Mouse (Mus musculus) limb, embryonic 15.5 days (tissue): ENCODE data around the gene Ctf1. TPM values are rescaled to one million over a fixed set of nuclear protein-coding genes. Genes with fewer than 3 reads are reported as not detected.

Experiments used
- ATAC-seq: fragments of 200-750 bp; cut with Nextera tagmentation; 2 replicates; pipeline ENCODE4 v1.8.0; 2017; ENCODE audit warnings: low read depth, moderate TSS enrichment; ENCODE audit not compliant: insufficient number of reproducible peaks, low FRiP score, low TSS enrichment
- H3K27ac ChIP-seq: fragments of 300-500 bp; sonication (generic); 2 replicates; pipeline ENCODE4 v1.5.1; 2015; ENCODE audit warnings: moderate library complexity, mild to moderate bottlenecking, inconsistent platforms
- H3K27me3 ChIP-seq: fragments of 300-500 bp; sonication (generic); 2 replicates; pipeline ENCODE4 v1.6.1; 2015; ENCODE audit warnings: inconsistent platforms
- H3K36me3 ChIP-seq: fragments of 300-500 bp; sonication (generic); 2 replicates; pipeline ENCODE4 v1.6.1; 2015; ENCODE audit warnings: inconsistent platforms
- H3K4me1 ChIP-seq: fragments of 300-500 bp; sonication (generic); 2 replicates; pipeline ENCODE4 v1.6.1; 2015; ENCODE audit warnings: inconsistent platforms
- H3K4me2 ChIP-seq: fragments of 300-500 bp; sonication (generic); 2 replicates; pipeline ENCODE4 v1.6.1; 2015; ENCODE audit warnings: mild to moderate bottlenecking, inconsistent platforms
- H3K4me3 ChIP-seq: fragments of 300-500 bp; sonication (generic); 2 replicates; pipeline ENCODE4 v1.5.1; 2015; ENCODE audit warnings: mild to moderate bottlenecking, inconsistent platforms
- H3K9ac ChIP-seq: fragments of 300-500 bp; sonication (generic); 2 replicates; pipeline ENCODE4 v1.6.1; 2015; ENCODE audit warnings: inconsistent platforms
- H3K9me3 ChIP-seq: fragments of 300-500 bp; sonication (generic); 2 replicates; pipeline ENCODE4 v1.6.1; 2016; ENCODE audit warnings: inconsistent platforms
- WGBS: fragments of 180-500 bp; shearing (Covaris S2); methylation state at CpG from one replicate; pipeline ENCODE4 v1.1.7; 2015; 5-methylcytosine and 5-hydroxymethylcytosine counted together
- polyA plus RNA-seq: library from polyadenylated mRNA; unstranded; fragments of >200 nt; fragmentation: Nextera tagmentation; extraction: Ambion mirVana; gene quantifications from 2 replicates; pipeline ENCODE4 v1.2.1, GENCODE M21; 2015

Ctf1 gene
- polyA plus RNA-seq, 1 experiment from 2014 or later = 28.7 TPM

DNA sequence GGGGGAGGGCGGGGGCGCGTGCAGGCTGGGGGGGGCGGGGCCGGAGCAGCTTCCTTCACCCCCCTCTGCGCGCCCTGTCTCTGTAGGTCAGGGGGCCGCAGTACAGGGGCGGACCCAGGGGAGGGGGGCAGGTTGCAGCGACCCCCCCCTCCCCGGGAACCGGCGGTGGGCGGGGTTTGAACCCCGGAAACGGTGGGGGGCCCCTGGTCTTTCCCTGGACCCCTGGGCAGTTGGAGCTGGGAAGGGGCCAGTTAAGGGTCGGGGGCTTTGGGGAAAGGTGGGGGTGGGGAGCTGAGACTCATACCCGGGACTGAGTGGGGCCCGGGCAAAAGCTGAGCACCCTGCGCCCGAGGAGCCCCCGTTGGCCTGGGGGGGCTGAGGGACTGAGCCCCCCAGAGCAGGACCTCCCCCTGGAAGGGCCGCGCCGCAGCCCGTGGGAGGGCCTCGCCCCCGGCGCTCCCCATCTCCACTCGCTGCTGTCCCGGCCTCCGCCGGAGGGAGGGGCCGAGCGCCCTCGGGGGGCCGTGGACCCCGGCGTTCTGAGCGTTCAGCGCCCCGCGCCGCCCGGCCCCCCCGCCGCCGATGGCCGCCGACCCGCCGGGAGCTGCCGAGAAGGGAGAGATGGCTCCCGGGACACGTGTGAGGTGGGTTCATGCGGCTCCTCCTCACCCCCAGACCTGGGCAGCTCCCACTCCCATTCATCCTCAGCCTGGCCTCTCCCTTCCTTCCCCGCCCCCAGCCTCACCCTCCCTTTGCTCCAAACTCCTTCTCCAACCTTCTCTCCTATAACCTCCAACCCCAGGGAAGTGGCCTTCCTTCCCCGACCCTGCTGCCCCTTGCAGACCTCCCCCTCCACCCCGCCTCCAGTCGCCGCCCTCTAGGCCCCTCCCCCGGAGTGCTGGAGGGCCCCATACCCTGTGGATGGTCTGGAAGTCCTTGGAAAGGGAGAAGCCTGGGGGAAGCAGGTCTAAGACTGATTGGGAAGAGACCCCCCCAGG, 34.3 kb downstream of the Ctf1 start:
- Histone ChIP-seq H3K27me3 (no peaks in the 10 kb centered on the region), H3K27ac (peak overlapping the region; percentile 91), H3K9me3 (no peaks in the 10 kb centered on the region), H3K4me3 (peak overlapping the region; percentile 87), H3K9ac (peak overlapping the region; percentile 72), H3K4me2 (peak overlapping the region; percentile 90), H3K4me1 (peaks cover 26% of the 10 kb centered on the region), H3K36me3 (peaks cover 40% of the 10 kb centered on the region)
- under 1% methylated on average over 48 of the region's 62 CpGs for WGBS
- ATAC-seq = 0 out of 2 replicates have a peak, but pooled peaks have one; percentile 0

DNA sequence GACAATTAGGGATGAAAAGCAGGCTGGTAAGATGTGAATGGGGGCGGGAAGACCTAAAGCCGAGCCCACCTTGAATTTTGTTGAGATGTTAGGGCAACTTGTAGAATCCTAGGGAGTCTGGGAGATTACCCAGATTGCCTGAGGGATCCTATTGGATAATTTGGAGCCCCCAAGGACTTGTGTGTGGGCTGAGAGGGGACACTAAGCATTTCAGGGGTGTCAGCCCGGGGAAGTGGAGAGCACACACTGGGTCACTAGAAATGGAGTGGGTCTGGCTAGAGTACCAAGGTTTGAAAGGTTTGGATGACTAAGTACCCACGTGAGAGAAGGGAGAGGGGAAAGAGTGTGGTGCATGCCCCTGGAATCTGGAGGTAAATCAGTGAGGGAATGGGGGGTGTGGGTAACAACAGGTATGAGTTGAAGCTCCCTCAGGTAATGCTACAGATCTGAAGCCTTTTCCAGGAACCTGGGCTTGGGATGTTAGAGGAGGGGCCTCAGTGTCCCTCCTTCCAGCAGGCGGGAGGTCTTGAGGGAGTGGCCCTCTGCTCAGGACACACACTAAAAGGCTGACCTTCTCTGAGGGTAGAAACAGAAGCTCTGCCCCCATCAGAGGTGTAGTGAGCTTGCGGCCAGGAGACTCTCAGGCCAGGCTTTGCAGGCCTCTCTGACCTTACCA, 35.2 kb downstream of the Ctf1 start:
- H3K4me2 ChIP-seq = peak overlapping the region; percentile 90
- no peaks in the 10 kb centered on the region for H3K9me3 ChIP-seq
- peak overlapping the region; percentile 87 for H3K4me3 ChIP-seq
- H3K36me3 ChIP-seq = peaks cover 48% of the 10 kb centered on the region
- no peak for ATAC-seq
- peaks cover 31% of the 10 kb centered on the region for H3K4me1 ChIP-seq
- H3K9ac ChIP-seq = peak overlapping the region; percentile 72
- 38% methylated on average over 6 of the region's 6 CpGs for WGBS
- H3K27ac ChIP-seq = peak overlapping the region; percentile 91
- no peaks in the 10 kb centered on the region for H3K27me3 ChIP-seq

DNA sequence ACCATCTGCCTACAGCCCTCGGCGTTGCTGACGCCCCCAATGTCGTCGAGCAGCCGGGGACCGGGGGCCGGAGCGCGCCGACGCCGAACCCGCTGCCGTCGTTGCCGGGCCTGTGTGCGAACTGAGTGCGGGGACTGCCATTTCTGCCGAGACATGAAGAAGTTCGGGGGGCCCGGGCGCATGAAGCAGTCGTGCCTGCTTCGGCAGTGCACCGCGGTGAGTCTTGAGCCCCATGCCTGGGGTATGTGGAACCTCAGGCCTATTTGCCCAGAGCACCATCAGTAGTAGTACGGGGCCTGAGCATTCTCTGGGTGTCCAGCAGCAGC, 35.7 kb downstream of the Ctf1 start:
- Histone ChIP-seq H3K36me3 (peaks cover 52% of the 10 kb centered on the region), H3K4me1 (peaks cover 36% of the 10 kb centered on the region), H3K4me3 (peak overlapping the region; percentile 87; the same call in 1 of the 2 replicates), H3K9me3 (no peaks in the 10 kb centered on the region), H3K27ac (0 out of 2 replicates have a peak overlapping the region, but pooled peaks have one; percentile 7), H3K9ac (no peak overlapping the region), H3K27me3 (no peaks in the 10 kb centered on the region), H3K4me2 (no peak overlapping the region)
- no peak for ATAC-seq
- WGBS = 91% methylated on average over 28 of the region's 28 CpGs

DNA sequence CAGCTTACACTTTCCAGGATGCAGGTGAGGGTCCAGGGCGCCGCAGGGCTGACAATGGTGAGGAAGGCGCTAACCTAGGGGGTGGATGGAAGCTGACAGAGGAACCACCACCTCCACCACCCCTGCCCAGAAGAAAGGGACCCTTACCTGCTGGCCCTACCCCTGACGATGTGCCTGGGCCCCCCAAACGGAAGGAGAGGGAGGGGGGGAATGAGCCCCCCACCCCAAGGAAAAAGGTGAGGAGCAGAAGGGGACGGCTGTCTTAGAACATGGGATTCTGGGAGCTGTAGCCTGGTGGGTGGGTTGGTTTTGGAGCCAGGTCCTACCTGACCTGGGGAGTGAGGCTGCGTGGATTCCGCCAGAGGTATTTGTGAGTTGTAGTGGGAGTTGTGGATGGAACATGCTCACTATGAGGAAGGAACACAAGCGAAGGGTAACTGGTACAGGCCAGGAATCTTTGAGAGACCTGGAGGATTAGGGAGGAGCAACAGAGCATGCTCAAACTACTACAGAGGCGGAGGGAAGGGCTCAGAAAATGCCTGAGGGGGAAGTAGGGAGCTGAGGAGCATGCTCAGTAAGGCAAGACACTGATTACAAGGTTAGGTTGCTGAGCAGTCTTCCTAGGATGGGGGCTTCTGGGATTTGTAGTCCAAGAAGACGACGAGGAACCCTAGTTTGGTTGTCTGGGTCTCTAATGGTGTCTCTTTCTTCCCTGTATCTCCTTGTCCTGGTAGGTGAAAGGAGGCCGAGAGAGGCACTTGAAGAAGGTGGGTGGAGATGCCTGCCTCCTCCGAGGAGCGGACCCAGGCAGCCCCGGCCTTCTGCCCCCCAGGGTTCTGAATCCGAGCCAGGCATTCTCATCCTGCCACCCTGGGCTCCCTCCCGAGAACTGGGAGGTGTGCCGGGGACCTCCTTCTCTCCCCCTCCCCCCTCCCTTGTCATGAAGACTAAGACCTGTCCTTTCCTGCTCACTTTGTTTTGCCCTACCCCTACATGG, 37.9 kb downstream of the Ctf1 start:
- Histone ChIP-seq H3K36me3 (peaks cover 74% of the 10 kb centered on the region), H3K9ac (0 out of 2 replicates have a peak overlapping the region, but pooled peaks have one; percentile 5), H3K4me1 (peaks cover 43% of the 10 kb centered on the region), H3K27me3 (no peaks in the 10 kb centered on the region), H3K9me3 (no peaks in the 10 kb centered on the region), H3K27ac (peak overlapping the region; percentile 59), H3K4me3 (no peak overlapping the region), H3K4me2 (no peak overlapping the region)
- no peak for ATAC-seq
- WGBS = 75% methylated on average over 19 of the region's 19 CpGs

DNA sequence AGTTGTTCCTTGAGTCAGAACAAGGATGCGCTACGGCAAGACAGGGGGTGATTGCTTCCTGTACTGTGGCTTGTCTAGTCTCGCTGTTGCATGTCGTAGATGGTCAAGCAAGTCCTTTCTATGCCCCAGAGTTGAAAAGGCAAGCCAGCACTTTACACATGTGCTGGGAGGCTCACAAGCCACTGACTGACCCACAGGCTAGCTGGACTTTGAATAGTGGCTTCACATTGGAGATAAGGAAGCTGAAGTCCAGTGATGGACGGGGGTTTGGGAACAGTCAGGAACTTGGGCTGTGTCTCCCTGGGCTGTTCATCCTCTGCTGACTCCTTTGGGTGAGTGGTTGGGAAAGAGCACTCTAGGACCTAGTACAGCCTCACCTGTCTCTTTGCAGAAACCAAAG, 39.1 kb downstream of the Ctf1 start:
- 88% methylated on average over 5 of the region's 5 CpGs for WGBS
- Histone ChIP-seq H3K27me3 (no peaks in the 10 kb centered on the region), H3K27ac (no peak overlapping the region), H3K9ac (no peak overlapping the region), H3K36me3 (peaks cover 85% of the 10 kb centered on the region), H3K4me3 (no peak overlapping the region), H3K4me1 (peaks cover 54% of the 10 kb centered on the region), H3K9me3 (no peaks in the 10 kb centered on the region), H3K4me2 (no peak overlapping the region)
- no peak for ATAC-seq

GRCm38 (mm10) chr7:127752069-127752468, 39.5 kb downstream of the Ctf1 start:
- peaks cover 57% of the 10 kb centered on the region for H3K4me1 ChIP-seq
- no peak overlapping the region for H3K4me3 ChIP-seq
- no peak overlapping the region for H3K9ac ChIP-seq
- ATAC-seq = no peak
- H3K9me3 ChIP-seq = no peaks in the 10 kb centered on the region
- 95% methylated on average over 27 of the region's 27 CpGs for WGBS
- H3K36me3 ChIP-seq = peaks cover 90% of the 10 kb centered on the region
- H3K4me2 ChIP-seq = no peak overlapping the region
- no peaks in the 10 kb centered on the region for H3K27me3 ChIP-seq
- no peak overlapping the region for H3K27ac ChIP-seq

DNA sequence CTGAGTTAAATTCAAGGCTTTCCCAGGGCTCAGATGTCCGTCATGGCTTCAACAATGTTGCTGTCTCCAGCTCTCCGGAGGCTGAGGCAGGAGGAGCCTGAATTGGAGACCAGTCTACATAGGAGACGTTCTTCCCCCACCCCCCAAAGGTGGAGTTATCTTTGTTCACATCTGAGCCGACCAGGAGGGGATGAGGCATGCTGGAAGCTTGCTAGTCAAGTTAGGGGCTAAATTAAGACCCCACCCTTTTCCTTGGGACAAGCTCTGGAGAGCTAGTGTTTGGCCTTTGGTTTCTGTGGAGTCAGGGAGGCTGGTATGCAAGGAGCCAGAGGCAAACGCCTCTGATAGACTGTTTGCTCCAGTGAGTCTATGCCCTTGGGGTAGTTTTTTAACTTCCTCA, 40.6 kb downstream of the Ctf1 start:
- ATAC-seq = no peak
- H3K27ac ChIP-seq = 0 out of 2 replicates have a peak overlapping the region, but pooled peaks have one; percentile 4
- no peaks in the 10 kb centered on the region for H3K9me3 ChIP-seq
- H3K9ac ChIP-seq = no peak overlapping the region
- peaks cover 47% of the 10 kb centered on the region for H3K4me1 ChIP-seq
- H3K36me3 ChIP-seq = peaks cover 97% of the 10 kb centered on the region
- H3K27me3 ChIP-seq = no peaks in the 10 kb centered on the region
- WGBS = 62% methylated on average over 5 of the region's 5 CpGs
- no peak overlapping the region for H3K4me2 ChIP-seq
- H3K4me3 ChIP-seq = no peak overlapping the region

GRCm38 (mm10) chr7:127753741-127754140, 41.2 kb downstream of the Ctf1 start:
- H3K27ac ChIP-seq = no peak overlapping the region
- no peak overlapping the region for H3K4me3 ChIP-seq
- no peak overlapping the region for H3K9ac ChIP-seq
- no peak for ATAC-seq
- H3K36me3 ChIP-seq = peaks cover 96% of the 10 kb centered on the region
- H3K27me3 ChIP-seq = no peaks in the 10 kb centered on the region
- H3K9me3 ChIP-seq = no peaks in the 10 kb centered on the region
- peaks cover 43% of the 10 kb centered on the region for H3K4me1 ChIP-seq
- WGBS = 84% methylated on average over 7 of the region's 7 CpGs
- no peak overlapping the region for H3K4me2 ChIP-seq

DNA sequence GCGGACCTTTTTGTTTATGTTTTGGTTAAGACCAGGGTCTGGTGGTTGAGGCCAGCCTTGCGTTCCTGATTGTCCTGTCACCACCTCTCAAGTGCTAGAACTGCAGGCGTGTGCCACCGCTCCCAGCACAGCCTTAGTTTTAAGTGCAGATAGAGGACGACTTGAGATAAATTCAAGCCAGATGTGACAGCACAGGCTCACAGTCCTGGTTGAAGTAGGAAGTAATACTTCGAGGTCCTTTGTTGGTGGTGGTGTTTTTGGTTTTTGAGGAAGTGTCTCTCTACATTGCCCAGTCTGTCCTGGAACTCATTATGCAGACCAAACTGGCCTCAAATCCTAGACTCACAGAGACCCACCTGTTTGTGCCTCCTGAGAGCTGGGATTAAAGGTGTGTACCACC, 47.2 kb downstream of the Ctf1 start:
- WGBS = 20% methylated on average over 6 of the region's 6 CpGs
- Histone ChIP-seq H3K36me3 (peaks cover 59% of the 10 kb centered on the region), H3K4me1 (peaks cover 30% of the 10 kb centered on the region), H3K27ac (no peak overlapping the region), H3K4me3 (no peak overlapping the region), H3K27me3 (no peaks in the 10 kb centered on the region), H3K4me2 (no peak overlapping the region), H3K9me3 (no peaks in the 10 kb centered on the region), H3K9ac (no peak overlapping the region)
- no peak for ATAC-seq

GRCm38 (mm10) chr7:127760478-127760877, 47.9 kb downstream of the Ctf1 start:
- Histone ChIP-seq H3K4me2 (no peak overlapping the region), H3K27me3 (no peaks in the 10 kb centered on the region), H3K4me3 (no peak overlapping the region), H3K9ac (no peak overlapping the region), H3K36me3 (peaks cover 58% of the 10 kb centered on the region), H3K4me1 (peaks cover 23% of the 10 kb centered on the region), H3K27ac (peak overlapping the region; percentile 40; the same call in 1 of the 2 replicates), H3K9me3 (no peaks in the 10 kb centered on the region)
- 68% methylated on average over 3 of the region's 3 CpGs for WGBS
- ATAC-seq = no peak

DNA sequence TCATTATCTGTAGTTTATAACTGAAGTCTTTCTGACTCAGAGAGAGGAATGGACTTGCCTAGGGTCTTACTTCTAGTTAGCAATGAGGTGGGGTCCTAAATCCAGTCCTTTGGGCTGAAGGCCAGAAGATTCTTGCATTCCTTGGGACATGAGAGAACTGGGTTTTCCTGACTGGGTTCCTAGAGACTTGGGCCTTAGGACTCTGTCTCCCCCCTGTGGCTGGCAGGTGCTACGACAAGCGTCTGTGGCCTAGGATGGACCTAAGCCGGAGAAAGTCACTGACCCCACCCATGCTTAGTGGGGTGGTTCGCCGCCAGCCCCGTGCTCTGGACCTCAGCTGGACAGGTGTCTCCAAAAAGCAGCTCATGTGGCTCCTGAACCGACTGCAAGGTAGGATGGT, 48.5 kb downstream of the Ctf1 start:
- no peak overlapping the region for H3K9ac ChIP-seq
- 31% methylated on average over 7 of the region's 7 CpGs for WGBS

More for the DNA sequence above, 48.5 kb downstream of the Ctf1 start:
- H3K9me3 ChIP-seq = no peaks in the 10 kb centered on the region
- H3K4me2 ChIP-seq = no peak overlapping the region
- peaks cover 58% of the 10 kb centered on the region for H3K36me3 ChIP-seq
- H3K4me3 ChIP-seq = no peak overlapping the region
- no peak overlapping the region for H3K27ac ChIP-seq
- H3K27me3 ChIP-seq = no peaks in the 10 kb centered on the region
- no peak for ATAC-seq
- peaks cover 18% of the 10 kb centered on the region for H3K4me1 ChIP-seq
